Mouse (Mus musculus): ENCODE results near the gene Efna2. TPM values are rescaled to one million over a fixed set of nuclear protein-coding genes. Genes with fewer than 3 reads are reported as not detected.

Gene Efna2
- polyA plus RNA-seq (2015; fragmentation: Illumina TruSeq; extraction: RNeasy Lipid Tissue Mini Kit (QIAGEN cat#74804); ENCODE audit: insufficient read depth, low replicate concordance), result 0.35 TPM

DNA sequence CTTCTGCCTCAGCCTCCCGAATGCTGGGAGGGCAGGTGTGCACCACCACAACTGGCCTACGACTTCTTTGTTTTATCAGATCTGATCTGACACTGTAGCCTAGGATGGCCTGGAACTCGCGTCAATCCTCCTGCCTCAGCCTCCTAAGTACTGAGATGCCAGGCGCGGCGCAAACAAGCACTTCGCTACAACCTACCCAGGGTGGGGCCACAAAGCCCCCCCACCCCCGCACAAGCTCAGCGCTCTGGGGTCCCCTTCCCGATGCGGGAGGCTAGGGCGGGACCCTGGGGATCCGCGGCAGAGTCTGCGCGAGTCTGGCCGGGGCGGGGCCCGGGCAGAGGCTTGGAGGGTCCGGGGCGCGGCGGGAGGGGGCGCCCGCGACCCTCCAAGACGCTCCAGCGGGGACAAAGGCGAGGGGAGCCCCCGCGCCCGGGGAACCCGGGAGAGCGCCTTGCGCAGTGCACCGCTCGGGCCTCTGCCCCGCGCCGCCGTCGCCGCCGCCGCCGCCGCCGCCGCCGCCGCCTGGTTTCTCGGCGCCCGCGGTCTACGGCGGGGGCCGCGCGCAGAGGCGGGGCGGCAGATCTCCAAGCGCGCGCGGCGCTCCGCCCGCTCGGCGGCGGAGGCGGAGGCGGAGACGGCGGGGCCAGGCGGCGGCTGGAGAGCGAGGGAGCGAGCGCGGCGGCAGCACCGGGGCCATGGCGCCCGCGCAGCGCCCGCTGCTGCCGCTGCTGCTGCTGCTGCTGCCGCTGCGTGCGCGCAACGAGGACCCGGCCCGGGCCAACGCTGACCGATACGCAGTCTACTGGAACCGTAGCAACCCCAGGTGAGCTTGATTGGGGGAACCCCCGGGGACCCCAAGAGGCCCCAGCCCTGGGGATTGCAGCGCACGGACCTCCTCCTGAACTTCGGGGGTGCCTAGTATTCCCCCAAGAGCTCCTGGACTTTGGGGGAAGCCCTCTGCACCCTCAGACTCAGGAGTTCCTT, at the start of gene Efna2:
Efna2 (plus strand) TSS at position 415 of the 984 bp plus-strand sequence.

DNA sequence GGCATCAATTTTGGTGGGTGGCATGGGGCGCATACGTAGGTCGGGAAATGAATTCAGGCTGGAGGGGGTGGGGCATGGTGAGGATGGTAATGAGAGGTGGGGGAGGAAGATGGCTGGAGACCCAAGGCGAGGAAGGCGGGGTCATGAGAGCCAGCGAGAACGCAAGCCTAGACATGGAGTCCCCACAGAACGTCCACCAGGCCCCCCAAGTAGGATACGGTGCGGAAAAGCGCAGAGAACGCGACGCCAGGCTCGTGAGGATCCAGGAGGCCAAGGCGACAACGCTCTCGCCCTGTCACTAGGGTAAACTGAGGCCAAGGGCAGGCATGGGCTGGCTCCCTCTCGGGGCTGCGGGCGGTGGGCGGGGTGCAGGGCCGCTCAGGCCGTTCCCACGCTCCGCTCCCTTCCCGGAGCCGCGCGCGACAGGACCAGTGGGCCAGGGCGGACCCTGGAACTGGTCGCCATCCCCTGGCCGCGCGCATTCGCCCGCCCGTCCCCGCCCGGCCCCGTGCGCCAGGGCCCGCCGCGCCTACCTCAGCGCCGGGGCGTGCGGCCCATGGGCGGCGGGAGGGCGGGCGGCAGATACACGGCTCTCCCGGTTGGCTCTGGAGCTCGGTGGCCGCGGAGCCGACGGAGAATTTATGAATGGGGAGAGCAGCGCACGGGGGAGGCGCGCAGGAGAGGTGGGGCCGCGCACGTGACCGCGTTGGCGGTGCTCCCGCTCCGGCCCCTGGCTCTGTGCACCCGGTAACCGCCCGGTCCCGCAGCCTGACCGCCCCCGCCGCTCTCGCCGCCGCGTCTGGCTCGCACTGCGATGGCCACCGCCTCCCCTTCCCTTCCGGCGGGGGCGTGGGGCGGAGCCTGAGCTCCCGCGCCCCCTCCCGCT, 40.5 kb upstream of the Efna2 start, which contains the start of gene Atp5d:
Atp5d (plus strand) TSS at position 80 of the 886 bp plus-strand sequence.

DNA sequence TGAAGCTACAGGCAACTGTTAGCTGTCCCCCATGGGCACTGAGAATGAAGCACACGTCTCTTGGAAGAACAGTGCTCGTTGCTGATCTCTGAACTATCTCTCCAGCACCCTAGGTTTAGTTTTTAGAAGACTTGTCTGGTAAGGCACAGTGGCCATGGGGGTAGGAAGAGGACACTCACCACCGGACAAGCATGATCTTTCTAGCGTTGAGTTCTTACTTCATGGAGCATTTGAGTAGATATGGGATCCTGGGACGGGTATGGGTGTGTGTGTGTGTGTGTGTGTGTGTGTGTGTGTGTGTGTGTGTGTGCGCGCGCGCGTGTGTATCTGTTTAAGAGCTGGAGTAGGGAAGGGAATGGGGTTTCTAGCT, 38.6 kb upstream of the Efna2 start, which contains the start of gene Cbarp:
Cbarp (minus strand) TSS at position 170 of the 370 bp plus-strand sequence.

DNA sequence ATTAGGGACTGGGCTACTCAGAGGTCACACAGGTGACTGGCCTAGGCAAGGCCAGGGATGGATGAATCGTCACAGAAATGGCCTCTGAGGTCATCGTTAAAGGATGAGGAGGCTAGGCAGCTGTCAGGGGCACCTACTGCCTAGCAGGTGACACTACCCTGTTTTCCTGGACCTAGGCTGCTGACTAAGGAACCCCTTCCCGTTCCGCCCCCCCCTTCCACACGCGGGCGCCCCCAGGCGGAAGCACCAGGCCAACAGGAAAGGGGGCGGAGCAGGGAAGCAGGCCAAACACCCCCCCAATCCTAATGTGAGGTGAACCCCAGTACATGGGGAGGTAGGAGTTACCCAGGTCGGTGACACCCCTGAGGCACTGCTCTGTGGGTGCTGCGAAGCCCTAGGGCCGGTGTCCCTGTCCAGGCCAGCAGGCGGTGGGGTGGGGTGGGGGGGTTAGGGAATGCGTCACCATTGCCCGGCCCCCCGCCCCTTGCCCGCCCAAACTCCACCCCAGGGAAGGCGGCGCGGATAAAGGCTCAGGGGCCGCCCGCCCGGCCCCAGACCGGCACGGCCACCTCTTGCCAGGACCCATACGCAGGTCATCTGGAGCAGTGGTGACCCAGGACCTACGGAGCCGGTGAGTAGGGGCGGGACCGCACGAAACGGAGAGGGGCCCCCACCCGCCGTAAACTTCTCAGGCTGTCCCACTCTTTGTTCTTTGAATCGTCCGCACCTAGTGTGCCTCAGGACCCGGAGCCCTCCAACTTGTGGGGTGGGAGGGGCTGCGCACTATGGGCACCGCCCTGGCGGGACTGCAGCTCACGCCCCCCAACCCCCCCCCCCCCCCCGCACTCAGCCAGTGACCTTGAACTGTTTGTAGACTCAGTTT, 31.3 kb upstream of the Efna2 start, which contains the start of gene Midn:
Midn (plus strand) TSS at position 554 of the 883 bp plus-strand sequence.

DNA sequence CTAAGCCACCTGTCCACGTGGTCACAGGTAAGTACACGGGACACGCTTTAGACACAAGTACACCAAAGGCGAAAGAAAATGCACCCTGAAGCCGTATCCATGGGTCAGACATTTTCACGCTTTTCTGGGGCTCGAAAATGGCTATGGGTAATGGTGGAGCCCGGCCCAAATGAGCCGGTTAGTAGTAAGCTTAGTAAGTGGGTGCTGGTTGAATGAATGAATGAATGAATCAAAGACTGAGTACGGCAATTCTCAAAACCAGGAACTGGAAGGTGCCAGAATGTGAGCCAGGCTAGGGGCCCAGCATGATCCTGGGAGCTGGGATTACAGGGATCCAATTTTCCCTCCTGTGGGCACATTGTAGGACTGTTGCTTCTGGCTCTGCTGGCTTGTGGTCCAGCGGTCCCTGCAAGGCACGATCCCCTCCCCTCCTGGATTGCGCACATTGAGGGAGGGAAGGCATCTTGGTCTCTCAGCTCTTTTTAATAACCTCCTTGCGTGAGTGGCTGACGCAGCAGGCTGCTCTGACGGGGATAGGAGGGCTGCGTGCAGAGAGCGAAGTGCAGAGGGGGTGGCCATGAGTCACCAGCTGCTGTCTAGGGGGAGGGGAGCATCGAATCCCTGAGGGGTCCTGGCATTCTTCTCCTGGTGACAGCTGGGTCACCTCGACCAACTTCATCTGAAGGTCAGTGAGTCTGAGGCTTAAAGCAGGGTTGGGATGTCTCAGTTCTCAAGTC, 13.7 kb upstream of the Efna2 start, which contains the start of gene Cirbp:
Cirbp (plus strand) TSS at position 594 of the 737 bp plus-strand sequence.

DNA sequence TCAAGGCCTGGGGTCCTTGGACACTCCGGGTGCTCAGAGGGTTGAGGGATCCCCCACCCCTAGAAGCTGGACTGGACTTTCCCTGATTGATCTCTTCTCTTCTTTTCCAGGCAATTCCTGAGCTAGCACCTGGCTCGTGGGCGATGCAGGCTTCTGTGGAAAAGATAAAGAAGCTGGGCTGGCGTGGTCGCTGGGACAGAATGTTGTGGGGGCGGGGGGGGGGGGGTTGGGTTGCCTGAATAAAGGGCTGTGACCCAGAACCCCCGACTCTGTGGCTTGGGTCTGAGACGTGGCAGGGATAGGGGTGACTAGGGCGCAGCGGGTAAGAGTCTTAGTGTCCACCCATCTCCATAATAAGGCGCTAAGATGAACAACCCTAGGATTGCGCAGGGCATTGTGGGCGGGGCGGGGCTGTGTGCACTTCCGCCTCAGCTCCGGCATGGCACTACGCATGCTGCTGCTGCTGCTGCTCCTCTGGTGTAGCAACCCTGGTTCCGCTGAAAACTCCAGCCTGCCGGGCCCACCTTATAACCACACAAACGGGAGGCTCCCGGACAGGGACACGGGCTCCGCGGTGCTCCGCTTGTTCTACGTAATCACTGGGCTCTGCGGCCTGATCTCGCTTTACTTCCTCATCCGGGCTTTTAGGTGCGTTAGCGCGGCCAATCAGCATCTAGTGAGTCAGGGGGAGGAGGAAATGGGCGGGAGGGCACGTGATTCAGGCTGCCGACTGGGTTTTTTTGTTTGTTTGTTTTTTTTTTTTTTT, 6.6 kb upstream of the Efna2 start, which contains the start of gene 1600002K03Rik:
1600002K03Rik (plus strand) TSS at position 418 of the 766 bp plus-strand sequence.

DNA sequence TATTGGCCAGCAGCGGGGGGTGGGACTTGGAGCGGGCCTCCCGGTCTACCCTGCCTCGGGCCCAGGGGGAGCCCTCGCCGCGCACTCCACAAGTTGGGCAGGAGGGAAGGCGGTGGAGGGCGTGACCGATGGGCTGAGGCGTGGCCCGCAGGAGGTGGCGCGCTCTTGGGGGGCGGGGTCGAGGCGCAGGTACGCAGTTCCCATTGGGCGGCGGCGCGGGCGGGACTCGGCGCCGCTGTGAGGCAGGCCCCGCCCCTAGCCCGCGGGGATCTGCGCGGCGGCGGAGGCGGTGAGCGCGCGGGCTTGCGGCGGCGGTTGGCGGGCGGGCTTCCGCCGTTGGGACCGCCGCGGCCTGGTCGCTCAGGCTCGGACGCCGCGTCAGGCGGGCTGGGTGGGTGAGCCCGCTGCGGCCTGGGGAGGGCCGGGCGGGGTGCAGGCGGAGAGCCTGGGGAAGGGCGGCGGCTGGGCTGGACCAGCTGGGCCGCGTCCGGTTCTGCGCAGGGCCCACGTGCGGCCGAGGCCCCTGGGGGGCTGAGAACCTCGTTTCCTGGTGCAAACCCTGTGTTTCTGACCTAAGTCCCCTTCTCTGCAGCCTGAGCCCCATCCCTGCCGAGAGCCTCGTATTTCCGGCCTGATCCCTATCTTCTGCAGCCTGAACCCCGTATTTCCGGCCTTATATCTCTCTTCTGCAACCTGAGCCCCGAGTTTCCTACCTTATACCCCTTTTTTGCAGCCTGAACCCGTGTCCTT, 47.3 kb downstream of the Efna2 start, which contains the start of gene Mum1:
Mum1 (plus strand) TSS at position 19 of the 750 bp plus-strand sequence.

Other genes starting within 250 kb of the Efna2 start
- gene Wdr18, start 219.3 kb upstream of the Efna2 start, polyA plus RNA-seq (2015; fragmentation: Illumina TruSeq; extraction: RNeasy Lipid Tissue Mini Kit (QIAGEN cat#74804); ENCODE audit: insufficient read depth, low replicate concordance), result 10.6 TPM
- gene Grin3b, start 208.8 kb upstream of the Efna2 start, polyA plus RNA-seq (2015; fragmentation: Illumina TruSeq; extraction: RNeasy Lipid Tissue Mini Kit (QIAGEN cat#74804); ENCODE audit: insufficient read depth, low replicate concordance), result not detected
- gene Tmem259, start 195.2 kb upstream of the Efna2 start, polyA plus RNA-seq (2015; fragmentation: Illumina TruSeq; extraction: RNeasy Lipid Tissue Mini Kit (QIAGEN cat#74804); ENCODE audit: insufficient read depth, low replicate concordance), result 23.2 TPM
- 160 TPM for gene Cnn2, start 190.9 kb upstream of the Efna2 start, polyA plus RNA-seq (2015; fragmentation: Illumina TruSeq; extraction: RNeasy Lipid Tissue Mini Kit (QIAGEN cat#74804); ENCODE audit: insufficient read depth, low replicate concordance)
- gene Abca7, start 183.0 kb upstream of the Efna2 start, polyA plus RNA-seq (2015; fragmentation: Illumina TruSeq; extraction: RNeasy Lipid Tissue Mini Kit (QIAGEN cat#74804); ENCODE audit: insufficient read depth, low replicate concordance), result 10.9 TPM
- gene Arhgap45, start 162.8 kb upstream of the Efna2 start, polyA plus RNA-seq (2015; fragmentation: Illumina TruSeq; extraction: RNeasy Lipid Tissue Mini Kit (QIAGEN cat#74804); ENCODE audit: insufficient read depth, low replicate concordance), result 93.1 TPM
- 19.3 TPM for gene Polr2e, start 139.7 kb upstream of the Efna2 start, polyA plus RNA-seq (2015; fragmentation: Illumina TruSeq; extraction: RNeasy Lipid Tissue Mini Kit (QIAGEN cat#74804); ENCODE audit: insufficient read depth, low replicate concordance)
- gene Gpx4, start 132.3 kb upstream of the Efna2 start, polyA plus RNA-seq (2015; fragmentation: Illumina TruSeq; extraction: RNeasy Lipid Tissue Mini Kit (QIAGEN cat#74804); ENCODE audit: insufficient read depth, low replicate concordance), result 128 TPM
- gene Sbno2, start 73.9 kb upstream of the Efna2 start, polyA plus RNA-seq (2015; fragmentation: Illumina TruSeq; extraction: RNeasy Lipid Tissue Mini Kit (QIAGEN cat#74804); ENCODE audit: insufficient read depth, low replicate concordance), result 22.6 TPM
- 58.7 TPM for gene Stk11, start 63.7 kb upstream of the Efna2 start, polyA plus RNA-seq (2015; fragmentation: Illumina TruSeq; extraction: RNeasy Lipid Tissue Mini Kit (QIAGEN cat#74804); ENCODE audit: insufficient read depth, low replicate concordance)
- 23.7 TPM for gene Atp5d, start 40.9 kb upstream of the Efna2 start, polyA plus RNA-seq (2015; fragmentation: Illumina TruSeq; extraction: RNeasy Lipid Tissue Mini Kit (QIAGEN cat#74804); ENCODE audit: insufficient read depth, low replicate concordance)
- 1.2 TPM for gene Cbarp, start 38.6 kb upstream of the Efna2 start, polyA plus RNA-seq (2015; fragmentation: Illumina TruSeq; extraction: RNeasy Lipid Tissue Mini Kit (QIAGEN cat#74804); ENCODE audit: insufficient read depth, low replicate concordance)
- 29.3 TPM for gene Midn, start 31.2 kb upstream of the Efna2 start, polyA plus RNA-seq (2015; fragmentation: Illumina TruSeq; extraction: RNeasy Lipid Tissue Mini Kit (QIAGEN cat#74804); ENCODE audit: insufficient read depth, low replicate concordance)
- gene Cirbp, start 13.5 kb upstream of the Efna2 start, polyA plus RNA-seq (2015; fragmentation: Illumina TruSeq; extraction: RNeasy Lipid Tissue Mini Kit (QIAGEN cat#74804); ENCODE audit: insufficient read depth, low replicate concordance), result 81.8 TPM
- 13.5 TPM for gene 1600002K03Rik, start 6.5 kb upstream of the Efna2 start, polyA plus RNA-seq (2015; fragmentation: Illumina TruSeq; extraction: RNeasy Lipid Tissue Mini Kit (QIAGEN cat#74804); ENCODE audit: insufficient read depth, low replicate concordance)
- gene Mum1, start 47.0 kb downstream of the Efna2 start, polyA plus RNA-seq (2015; fragmentation: Illumina TruSeq; extraction: RNeasy Lipid Tissue Mini Kit (QIAGEN cat#74804); ENCODE audit: insufficient read depth, low replicate concordance), result 40.2 TPM
- gene Ndufs7, start 69.6 kb downstream of the Efna2 start, polyA plus RNA-seq (2015; fragmentation: Illumina TruSeq; extraction: RNeasy Lipid Tissue Mini Kit (QIAGEN cat#74804); ENCODE audit: insufficient read depth, low replicate concordance), result 17.1 TPM
- 2.3 TPM for gene Gamt, start 81.5 kb downstream of the Efna2 start, polyA plus RNA-seq (2015; fragmentation: Illumina TruSeq; extraction: RNeasy Lipid Tissue Mini Kit (QIAGEN cat#74804); ENCODE audit: insufficient read depth, low replicate concordance)
- gene Dazap1, start 82.0 kb downstream of the Efna2 start, polyA plus RNA-seq (2015; fragmentation: Illumina TruSeq; extraction: RNeasy Lipid Tissue Mini Kit (QIAGEN cat#74804); ENCODE audit: insufficient read depth, low replicate concordance), result 74.8 TPM
- 623 TPM for gene Rps15, start 113.0 kb downstream of the Efna2 start, polyA plus RNA-seq (2015; fragmentation: Illumina TruSeq; extraction: RNeasy Lipid Tissue Mini Kit (QIAGEN cat#74804); ENCODE audit: insufficient read depth, low replicate concordance)
- 0.76 TPM for gene Apc2, start 116.5 kb downstream of the Efna2 start, polyA plus RNA-seq (2015; fragmentation: Illumina TruSeq; extraction: RNeasy Lipid Tissue Mini Kit (QIAGEN cat#74804); ENCODE audit: insufficient read depth, low replicate concordance)
- gene 2310011J03Rik, start 141.1 kb downstream of the Efna2 start, polyA plus RNA-seq (2015; fragmentation: Illumina TruSeq; extraction: RNeasy Lipid Tissue Mini Kit (QIAGEN cat#74804); ENCODE audit: insufficient read depth, low replicate concordance), result 11.8 TPM
- gene Pcsk4, start 150.0 kb downstream of the Efna2 start, polyA plus RNA-seq (2015; fragmentation: Illumina TruSeq; extraction: RNeasy Lipid Tissue Mini Kit (QIAGEN cat#74804); ENCODE audit: insufficient read depth, low replicate concordance), result 0.41 TPM
- gene Reep6, start 150.5 kb downstream of the Efna2 start, polyA plus RNA-seq (2015; fragmentation: Illumina TruSeq; extraction: RNeasy Lipid Tissue Mini Kit (QIAGEN cat#74804); ENCODE audit: insufficient read depth, low replicate concordance), result 0.26 TPM
- gene Adamtsl5, start 168.9 kb downstream of the Efna2 start, polyA plus RNA-seq (2015; fragmentation: Illumina TruSeq; extraction: RNeasy Lipid Tissue Mini Kit (QIAGEN cat#74804); ENCODE audit: insufficient read depth, low replicate concordance), result 2.1 TPM
- not detected for gene Plk5, start 177.0 kb downstream of the Efna2 start, polyA plus RNA-seq (2015; fragmentation: Illumina TruSeq; extraction: RNeasy Lipid Tissue Mini Kit (QIAGEN cat#74804); ENCODE audit: insufficient read depth, low replicate concordance)
- gene Mex3d, start 208.2 kb downstream of the Efna2 start, polyA plus RNA-seq (2015; fragmentation: Illumina TruSeq; extraction: RNeasy Lipid Tissue Mini Kit (QIAGEN cat#74804); ENCODE audit: insufficient read depth, low replicate concordance), result 4.6 TPM
- gene Mbd3, start 220.1 kb downstream of the Efna2 start, polyA plus RNA-seq (2015; fragmentation: Illumina TruSeq; extraction: RNeasy Lipid Tissue Mini Kit (QIAGEN cat#74804); ENCODE audit: insufficient read depth, low replicate concordance), result 18.0 TPM
- 11.5 TPM for gene Uqcr11, start 227.3 kb downstream of the Efna2 start, polyA plus RNA-seq (2015; fragmentation: Illumina TruSeq; extraction: RNeasy Lipid Tissue Mini Kit (QIAGEN cat#74804); ENCODE audit: insufficient read depth, low replicate concordance)

All from spleen, adult 10 weeks (tissue).